Mouse (Mus musculus) CD4-positive, CD25-positive, alpha-beta regulatory T cell, adult 2 months (primary cell): ENCODE data around the gene Crb2.

Experiments used
- DNase-seq: peaks from one replicate; pipeline ENCODE4 v3.0.0-alpha.2; 2012; ENCODE audit warnings: low read depth, low spot score

The Crb2 gene

GRCm38 (mm10) chr2:37766027-37766761 is 9.9 kb upstream of the Crb2 start:
- DNase-seq: peak; percentile 6

GRCm38 (mm10) chr2:37767080-37767547 is 8.9 kb upstream of the Crb2 start:
- no peak for DNase-seq

GRCm38 (mm10) chr2:37767739-37768138 is 8.3 kb upstream of the Crb2 start:
- DNase-seq: no peak

GRCm38 (mm10) chr2:37768903-37769302 is 7.1 kb upstream of the Crb2 start:
- DNase-seq: no peak

- no peak for DNase-seq
Measured at GRCm38 (mm10) chr2:37769793-37770192, 6.3 kb upstream of the Crb2 start.

- peak; percentile 89 for DNase-seq
Measured at GRCm38 (mm10) chr2:37771618-37772285, 4.3 kb upstream of the Crb2 start.

- peak; percentile 22 for DNase-seq
Measured at GRCm38 (mm10) chr2:37774571-37774970, 1.5 kb upstream of the Crb2 start.

- no peak for DNase-seq
Measured at GRCm38 (mm10) chr2:37776611-37777411, 762 bp downstream of the Crb2 start.

GRCm38 (mm10) chr2:37777958-37778720 is 2.1 kb downstream of the Crb2 start:
- DNase-seq: no peak

- DNase-seq: no peak
Measured at GRCm38 (mm10) chr2:37780270-37780929, 4.4 kb downstream of the Crb2 start.

GRCm38 (mm10) chr2:37781421-37781820 is 5.4 kb downstream of the Crb2 start:
- DNase-seq: no peak

GRCm38 (mm10) chr2:37782002-37782401 is 6.0 kb downstream of the Crb2 start:
- no peak for DNase-seq

- no peak for DNase-seq
Measured at GRCm38 (mm10) chr2:37784473-37784872, 8.4 kb downstream of the Crb2 start.

GRCm38 (mm10) chr2:37786461-37786860 is 10.4 kb downstream of the Crb2 start:
- no peak for DNase-seq

- no peak for DNase-seq
Measured at GRCm38 (mm10) chr2:37788176-37788962, 12.3 kb downstream of the Crb2 start.

- DNase-seq: no peak
Measured at GRCm38 (mm10) chr2:37789029-37789428, 13.0 kb downstream of the Crb2 start.

GRCm38 (mm10) chr2:37789995-37790394 is 13.9 kb downstream of the Crb2 start:
- no peak for DNase-seq

GRCm38 (mm10) chr2:37790738-37791137 is 14.7 kb downstream of the Crb2 start:
- no peak for DNase-seq

- DNase-seq: no peak
Measured at GRCm38 (mm10) chr2:37791340-37791739, 15.3 kb downstream of the Crb2 start.

- DNase-seq: no peak
Measured at GRCm38 (mm10) chr2:37796021-37796420, 20.0 kb downstream of the Crb2 start.
